Mouse (Mus musculus) Muller cell, postnatal 12 days (primary cell): ENCODE measurements around the gene Wscd2.
"Not testable (repeated sequence)": the region's sequence is repeated elsewhere in the genome, so short reads cannot be mapped to it uniquely, and the experiment has no call there.

ENCODE experiments used
- DNase-seq: peaks from one replicate; pipeline ENCODE4 v3.0.0-alpha.2; 2015; ENCODE audit errors: inconsistent ontology term

Gene Wscd2

DNA sequence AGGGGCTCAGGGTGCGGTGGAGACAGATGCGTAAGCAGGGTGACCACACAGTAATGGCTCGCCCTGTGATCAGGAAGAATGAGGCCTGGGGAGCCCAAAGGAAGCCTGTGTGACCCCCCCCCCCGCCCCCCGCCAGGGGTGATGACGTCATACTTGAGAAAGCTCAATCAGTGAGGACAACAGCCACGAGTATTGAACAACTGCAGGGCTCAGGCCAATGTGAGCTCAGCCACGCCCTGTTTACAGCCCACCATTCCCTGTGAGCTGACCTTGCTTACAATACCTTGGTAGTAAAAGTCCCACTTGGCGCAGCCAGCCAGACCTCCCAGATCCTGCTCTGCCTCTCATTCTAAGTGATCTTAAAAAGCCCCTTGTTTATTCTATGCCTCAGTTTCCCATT lies 90.7 kb downstream of the Wscd2 start:
- no peak for DNase-seq

DNA sequence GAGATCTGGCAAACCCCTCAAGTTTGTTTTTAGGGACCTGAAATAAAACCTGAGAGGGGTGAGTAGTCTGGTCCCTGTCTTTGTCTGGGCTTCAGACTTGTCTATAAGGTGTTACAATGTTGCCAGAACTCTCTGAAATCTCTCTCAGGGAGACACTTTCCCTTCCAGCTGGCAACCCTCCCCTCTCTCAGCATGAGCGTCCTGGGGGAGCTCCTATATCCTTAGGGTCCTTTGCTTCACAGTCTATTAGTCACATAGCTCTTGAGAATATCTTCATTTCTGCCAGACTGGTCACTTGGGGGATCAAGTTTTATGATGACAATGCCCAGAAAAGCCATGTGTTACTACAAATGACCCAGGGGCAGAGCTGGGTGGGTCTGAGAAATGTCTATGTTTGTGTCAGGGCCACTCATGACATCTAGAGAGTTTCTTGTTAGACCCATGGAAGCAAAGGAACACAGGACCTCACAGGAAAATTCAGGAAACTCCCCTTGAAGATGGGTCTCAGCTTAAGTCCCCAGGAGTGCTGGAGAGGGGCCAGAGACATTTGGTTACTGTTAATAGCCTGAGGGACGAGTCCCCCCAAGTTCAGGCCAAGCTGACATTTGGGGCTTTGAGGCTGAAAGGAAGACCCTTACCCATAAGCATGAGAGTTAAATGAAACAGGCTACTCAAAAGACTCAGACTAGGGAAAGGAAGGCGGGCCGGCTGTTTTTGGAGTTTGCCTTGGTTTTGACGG lies 93.5 kb downstream of the Wscd2 start:
- DNase-seq: no peak

DNA sequence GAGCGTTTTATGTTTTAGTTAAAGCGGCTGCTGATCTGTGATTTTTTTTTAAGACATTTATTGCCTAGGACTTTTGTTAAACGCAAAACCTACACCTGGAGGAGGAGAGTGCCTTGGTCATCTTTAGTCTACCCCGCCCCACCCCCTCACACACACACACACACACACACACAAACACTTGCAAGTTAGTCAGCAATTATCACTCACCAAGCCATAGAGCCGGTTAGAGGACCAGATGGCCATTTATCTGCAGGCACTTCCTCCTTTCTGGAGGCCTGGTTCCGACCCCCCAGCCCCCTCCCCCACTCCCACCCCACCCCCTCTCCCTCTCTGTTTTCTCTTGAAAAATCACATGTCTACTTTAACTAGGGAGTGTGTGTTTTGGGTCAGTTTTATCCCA lies 94.3 kb downstream of the Wscd2 start:
- DNase-seq: no peak

DNA sequence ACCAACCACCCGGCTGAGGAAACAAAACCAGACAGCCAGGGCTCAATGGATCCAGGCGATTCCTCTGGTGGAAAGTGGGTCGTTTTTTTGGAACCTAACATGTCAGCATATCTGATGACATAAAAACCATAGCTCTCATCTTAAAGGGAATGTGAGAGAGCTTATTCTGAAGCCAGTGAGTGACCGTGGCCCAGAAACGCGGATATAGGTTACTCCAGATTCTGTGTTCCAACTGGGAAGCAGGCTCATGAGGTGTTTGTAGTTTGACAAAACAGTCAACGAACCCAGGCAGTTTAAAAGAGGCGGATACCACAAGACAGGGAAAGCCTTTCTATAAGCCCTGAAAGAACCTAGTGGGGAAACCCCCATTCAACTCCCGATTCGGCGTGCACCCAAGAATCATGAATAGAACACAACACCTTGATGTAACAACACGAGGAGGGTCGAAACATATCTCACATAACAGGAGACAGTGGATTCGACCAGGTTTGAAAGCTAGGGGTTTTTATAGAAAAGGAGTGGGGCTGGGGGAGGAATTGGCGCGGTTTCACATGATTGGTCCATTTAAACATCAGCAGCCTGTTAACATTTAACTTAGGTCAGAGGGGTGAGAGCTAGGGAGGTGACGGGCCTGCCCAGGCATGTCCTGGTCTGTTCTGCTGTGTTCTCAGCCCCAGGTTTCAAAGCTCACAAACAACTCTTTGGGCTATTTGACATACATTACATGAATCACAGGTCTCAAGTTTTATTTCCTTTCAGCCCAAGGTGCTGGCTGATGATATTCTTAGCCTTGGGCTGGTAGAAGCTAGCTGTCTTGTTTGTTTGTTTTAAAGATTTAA lies 95.7 kb downstream of the Wscd2 start:
- DNase-seq: not testable (repeated sequence)

DNA sequence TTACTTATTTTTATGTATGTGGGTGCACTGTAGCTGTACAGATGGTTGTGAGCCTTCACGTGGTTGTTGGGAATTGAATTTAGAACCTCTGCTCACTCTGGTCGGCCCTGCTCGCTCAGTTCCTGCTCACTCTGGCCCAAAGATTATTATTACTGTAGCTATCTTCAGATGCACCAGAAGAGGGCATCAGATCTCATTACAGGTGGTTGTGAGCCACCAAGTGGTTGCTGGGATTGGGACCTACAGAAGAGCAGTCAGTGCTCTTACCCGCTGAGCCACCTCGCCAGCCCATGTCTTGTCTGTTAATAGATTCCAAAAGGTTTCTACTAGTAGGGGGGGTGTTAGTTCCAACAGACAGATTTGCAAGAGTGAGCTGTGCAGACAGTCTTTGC lies 96.3 kb downstream of the Wscd2 start:
- DNase-seq: not testable (repeated sequence)

DNA sequence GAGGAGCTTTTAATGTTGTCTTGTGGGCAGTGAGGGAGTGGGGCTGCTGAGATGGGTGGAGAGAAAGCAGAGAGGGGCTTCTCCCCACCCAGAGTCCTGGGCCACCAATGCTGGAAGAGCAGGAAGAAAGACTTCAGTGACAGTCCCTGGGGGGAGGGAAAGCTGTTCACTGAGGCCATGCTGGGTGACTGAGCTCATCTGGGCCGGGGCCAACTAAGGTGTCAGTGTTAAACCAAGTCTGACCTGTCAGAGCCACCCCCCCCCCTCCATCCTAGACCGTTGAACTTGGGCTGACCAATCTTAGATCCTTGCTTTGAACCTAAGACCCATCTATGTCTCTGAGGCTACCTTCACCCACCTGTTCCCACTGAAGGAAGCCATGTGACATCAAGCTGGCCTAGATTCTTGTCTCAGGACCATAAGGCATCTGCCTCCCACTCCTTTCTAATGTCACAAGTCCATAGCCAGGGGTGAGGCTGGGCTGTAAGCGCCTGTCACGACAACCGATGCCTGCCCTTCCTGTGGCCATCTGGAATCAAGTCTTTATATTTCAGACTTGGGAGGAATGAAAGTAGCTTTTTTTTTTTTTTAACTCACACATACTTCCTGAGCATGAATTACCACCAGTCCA lies 100.0 kb downstream of the Wscd2 start:
- no peak for DNase-seq

DNA sequence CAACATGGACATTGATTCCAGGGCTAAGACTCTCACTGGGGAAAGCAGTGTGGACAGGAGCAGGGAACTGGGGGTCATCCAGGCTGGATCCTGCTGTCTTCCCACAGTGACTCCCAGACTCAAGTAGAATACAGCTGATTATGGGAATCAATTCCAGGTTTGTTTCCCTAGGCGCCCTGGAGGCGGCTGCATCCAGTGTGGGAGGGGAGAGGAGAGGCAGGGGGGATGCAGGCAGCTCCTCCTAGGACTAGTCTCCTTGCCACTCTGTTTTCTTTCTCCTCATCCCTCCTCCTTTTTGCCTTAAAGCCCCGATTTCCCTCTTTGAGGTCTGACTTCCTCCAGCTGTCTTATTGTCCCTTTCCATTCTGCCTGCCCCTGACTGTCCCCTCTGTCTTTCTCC lies 101.0 kb downstream of the Wscd2 start:
- DNase-seq: no peak

DNA sequence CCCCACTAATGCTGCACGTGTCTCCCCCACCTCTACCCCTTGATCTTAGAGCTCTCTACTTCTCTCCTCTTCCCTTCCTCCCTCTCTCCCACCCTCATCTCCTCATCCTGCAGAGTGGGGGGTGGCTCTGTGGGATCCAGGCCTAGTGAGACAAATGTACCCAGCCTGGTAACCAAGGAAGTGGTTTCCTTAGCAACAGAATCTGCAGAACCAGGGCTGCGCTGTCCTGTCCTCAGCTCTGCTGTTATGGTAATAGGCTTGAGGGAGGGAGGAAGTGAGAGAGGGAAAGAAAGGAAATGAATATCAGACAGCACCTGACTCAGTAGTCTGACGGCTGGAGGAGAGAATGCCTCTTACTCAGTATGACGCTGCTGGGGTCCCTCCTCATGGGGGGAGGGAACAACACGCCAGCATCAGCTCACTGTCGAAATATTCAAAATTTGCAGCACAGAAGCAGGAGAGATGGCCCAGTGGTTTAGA lies 101.7 kb downstream of the Wscd2 start:
- peak; percentile 24 for DNase-seq

DNA sequence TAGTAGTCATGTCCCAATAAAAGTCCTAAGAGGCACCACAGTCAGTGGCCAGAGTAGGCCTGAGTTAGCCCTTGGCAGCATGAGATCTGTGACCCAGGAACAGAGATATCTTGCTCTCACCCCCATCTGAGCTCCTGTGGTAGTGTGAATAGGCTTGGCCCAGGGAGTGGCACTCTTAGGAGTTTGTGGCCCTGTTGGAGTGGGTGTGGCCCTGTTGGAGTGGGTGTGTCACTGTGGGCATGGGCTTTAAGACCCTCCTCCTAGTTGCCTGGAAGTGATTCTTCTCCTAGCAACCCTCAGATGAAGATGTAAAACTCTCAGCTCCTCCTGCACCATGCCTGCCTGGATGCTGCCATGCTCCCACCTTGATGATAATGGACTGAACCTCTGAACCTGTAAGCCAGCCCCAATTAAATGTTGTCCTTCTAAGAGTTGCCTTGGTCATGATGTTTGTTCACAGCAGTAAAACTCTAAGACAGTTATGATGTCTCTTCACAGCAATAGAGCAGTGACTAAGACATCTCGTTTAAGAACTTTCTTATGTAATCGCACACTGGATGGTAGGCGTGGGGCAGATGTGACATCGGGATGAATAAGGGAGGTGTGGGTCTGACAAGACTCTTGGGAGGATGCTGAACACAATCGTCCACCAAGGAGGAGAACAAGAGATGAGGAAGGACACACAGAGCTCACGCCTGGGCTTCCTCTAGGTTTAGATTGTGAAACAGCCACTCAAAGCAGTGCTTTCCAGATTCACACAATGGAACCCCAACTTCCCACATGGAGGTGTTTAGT lies 104.0 kb downstream of the Wscd2 start:
- no peak for DNase-seq

DNA sequence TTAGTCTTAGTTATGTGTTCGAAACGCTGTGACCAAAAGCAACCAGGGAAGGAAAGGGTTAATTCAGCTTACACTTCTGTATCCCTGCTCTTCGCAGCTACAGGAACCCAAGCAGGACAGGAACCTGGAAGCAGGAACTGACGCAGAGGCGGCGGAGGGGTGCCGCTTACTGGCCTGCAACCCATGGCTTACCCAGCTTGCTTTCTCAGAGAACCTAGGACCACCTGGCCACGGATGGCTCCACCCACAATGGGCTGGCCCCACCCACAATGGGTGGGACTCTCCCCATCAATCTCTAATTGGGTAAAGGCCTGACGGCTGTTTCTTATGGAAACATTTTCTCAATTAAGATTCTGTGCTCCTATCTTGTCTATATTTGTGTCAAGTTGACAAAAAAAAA lies 106.1 kb downstream of the Wscd2 start:
- no peak for DNase-seq

DNA sequence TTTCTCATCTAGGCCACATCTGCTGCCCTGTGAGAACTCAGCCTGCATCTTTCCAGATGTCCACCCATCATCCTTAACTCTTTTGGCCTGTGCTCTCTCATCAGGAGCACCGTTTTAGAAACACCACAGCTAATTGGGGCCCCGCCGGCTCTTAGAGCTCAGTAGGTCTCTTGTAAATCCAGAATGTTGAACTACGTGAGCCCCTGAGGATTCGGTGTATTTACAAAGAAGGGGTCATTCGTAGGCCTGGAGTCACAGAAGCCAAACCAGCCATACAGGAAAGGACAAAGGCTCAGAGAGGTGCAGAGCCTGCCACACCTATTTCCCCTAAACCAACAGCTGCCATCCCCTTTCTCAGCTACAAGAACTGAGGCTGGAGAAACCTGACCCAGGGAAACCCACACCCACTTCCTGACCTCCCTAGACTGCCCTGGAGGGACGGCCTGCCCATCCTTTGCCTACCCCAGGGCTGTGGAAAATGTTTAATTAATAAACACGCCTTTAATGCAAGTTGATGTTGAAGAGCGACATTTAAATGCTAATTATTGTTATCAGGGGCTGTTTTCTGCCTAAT lies 106.7 kb downstream of the Wscd2 start:
- DNase-seq: no peak

DNA sequence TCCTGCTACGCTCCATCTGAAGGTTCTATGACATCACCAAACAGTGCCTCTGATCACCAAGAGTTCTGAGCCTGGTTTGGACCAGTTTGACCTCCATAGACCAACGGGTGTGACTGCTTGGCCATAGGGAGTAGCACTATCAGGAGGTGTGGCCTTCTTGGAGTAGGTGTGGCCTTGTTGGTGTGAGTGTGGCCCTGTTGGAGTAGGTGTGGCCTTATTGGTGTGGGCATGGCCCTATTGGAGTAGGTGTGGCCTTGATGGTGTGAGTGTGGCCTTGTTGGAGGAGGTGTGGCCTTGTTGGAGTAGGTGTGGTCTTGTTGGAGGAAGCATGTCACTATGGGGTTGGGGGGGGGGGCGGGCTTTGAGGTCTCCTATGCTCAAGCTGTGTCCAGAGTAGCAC lies 110.0 kb downstream of the Wscd2 start:
- no peak for DNase-seq

DNA sequence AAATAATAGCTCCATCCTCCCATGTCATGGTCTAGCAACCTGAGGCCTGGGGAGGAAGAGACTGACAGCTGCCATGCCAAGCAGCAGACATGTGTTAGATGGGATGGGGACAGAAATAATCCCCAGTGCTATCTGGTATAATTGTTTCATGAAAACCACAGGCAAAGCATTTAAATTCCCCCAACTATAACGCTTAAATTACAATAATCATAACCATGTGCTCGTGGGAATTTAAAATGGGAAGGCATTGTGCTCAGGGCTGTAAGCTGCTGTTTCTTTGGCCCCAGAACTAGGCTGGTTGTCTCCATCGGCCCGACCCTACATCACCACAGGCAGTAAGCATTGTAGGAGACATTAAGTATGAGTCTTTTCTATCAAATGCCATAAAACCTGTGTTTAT lies 110.7 kb downstream of the Wscd2 start:
- DNase-seq: no peak

DNA sequence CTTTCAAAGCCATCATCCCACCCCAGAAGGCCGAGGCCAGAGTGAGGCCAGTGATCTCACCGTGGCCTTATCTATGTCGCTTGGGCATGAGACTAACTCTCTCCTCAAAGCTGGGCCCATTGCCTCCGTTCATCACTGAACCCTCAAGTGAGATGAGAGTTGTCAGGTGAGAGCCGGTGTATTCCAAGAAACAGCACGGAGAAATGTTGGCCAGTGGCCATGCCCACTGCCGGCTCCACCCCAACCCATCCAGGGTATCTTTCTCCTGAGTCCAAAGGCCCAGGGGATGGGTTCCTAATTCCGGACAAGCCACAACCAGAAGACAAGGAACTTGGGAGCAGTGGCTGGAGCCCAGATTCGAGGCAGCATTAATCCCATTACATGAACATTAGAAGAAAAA lies 113.3 kb downstream of the Wscd2 start:
- DNase-seq: no peak

DNA sequence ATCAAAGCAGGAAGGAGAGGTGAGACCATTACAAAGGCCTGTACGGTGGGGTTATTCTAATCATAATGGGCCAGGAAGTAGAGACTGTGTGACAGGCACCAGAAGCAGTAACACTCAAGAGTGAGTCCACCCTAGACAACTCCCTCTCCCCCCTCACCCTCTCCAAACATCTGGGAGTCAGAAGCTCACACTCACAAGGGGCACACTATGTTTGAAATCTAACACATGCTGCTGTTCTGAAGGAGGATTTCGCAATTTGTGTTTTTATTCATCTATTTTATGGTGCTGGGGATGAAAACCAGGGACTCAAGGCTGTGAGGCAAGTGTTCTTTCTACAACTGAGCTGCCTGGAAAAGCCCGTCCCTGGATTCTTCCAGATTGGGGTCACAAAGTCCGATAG lies 114.6 kb downstream of the Wscd2 start:
- no peak for DNase-seq

DNA sequence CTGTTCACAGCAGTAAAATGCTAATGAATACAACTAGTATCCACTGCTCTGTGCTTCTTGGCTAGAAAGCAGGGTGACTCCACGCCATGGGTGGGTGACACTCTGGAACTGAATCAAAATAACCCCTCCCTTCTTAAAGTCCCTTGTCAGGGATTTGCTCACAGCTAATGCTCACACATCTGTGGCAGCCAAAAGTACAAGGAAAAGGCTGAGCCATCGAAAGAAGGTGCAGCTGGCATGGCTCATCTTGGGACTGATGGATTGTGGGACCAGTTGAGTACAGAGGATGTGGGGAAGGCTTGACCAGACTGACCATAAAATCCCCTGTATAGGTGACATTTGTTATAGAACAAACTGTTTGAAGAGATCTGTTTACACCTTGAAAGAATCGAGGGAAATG lies 116.0 kb downstream of the Wscd2 start:
- no peak for DNase-seq

DNA sequence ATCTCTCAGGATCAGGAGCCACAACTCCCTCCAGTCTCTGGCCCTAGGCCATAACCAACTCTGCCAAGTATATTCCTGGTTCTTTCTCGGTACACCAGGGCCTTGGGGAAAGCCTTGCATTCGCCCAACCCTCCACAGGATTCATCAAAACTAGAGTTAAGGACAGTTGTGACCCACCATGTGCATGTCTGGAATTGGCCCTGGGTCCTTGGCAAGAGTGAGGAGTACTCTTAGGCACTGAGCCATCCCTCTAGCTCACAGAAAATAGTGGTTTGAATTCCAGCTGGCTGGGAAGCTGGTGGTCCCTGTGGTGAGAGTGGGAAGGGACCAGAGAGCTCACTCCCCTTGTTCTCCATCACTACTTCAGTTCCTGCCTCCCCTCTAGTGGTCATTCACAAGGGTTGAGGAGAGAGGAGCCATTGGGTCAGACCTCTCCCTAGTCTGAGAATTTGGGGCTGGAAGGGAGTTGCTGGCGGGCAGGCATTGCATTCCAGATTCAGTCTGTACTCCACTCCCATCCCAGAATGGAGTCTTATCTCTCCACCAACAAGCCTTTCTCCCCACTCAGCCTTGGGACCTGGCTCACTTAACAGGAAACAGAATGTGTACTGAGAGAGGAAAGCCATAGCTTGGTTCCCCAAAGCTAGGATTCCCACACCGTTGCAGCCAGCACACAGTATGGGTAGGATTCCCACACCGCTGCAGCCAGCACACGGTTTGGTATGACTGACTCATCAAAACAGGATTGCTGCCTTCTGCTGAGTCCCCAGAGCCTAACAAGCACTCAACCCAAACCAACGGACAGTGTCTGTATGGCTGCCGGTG lies 117.0 kb downstream of the Wscd2 start:
- no peak for DNase-seq

DNA sequence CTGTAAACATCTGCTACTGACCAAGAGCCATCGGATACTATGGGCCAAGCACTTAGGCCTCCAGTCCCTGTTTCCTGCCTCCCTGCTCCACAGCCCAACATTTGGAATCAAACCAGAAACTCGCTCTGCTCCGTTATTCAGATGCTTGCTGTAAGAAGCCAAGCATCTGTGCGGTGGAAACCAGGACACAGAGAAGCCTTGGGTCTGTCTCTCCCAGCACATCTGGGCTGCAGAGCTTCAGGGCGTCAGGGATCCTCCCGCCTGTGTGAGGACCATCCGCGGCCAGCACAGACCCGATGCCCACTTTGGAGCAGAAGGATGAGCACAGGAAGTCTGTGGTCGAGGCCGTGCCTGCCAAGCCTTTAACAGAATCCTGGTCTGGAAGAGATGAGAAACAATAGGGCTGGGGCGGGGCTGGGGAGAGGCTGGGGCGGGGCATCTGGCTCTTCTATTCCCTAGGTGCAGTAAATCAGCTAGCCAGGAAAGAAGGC lies 117.9 kb downstream of the Wscd2 start:
- peak; percentile 20 for DNase-seq

DNA sequence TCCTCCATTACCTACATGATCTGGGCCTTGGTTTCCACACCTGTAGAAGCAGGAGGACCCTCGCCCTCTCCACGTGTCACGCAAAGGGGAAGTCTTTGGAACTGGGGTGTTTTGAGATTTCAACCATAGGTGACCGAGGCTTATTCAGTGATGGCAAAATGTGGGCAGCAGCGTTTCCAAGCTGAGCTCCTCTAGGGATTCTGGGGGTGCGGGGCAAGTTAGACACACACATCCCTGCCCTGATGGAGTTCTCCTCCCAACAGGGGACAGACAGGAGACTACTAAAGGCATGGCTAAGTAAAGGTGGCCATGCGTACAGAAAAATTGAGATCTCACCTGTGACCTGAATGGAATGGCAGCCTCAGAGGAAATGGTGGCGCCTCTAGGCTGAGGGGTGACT lies 118.4 kb downstream of the Wscd2 start:
- no peak for DNase-seq

DNA sequence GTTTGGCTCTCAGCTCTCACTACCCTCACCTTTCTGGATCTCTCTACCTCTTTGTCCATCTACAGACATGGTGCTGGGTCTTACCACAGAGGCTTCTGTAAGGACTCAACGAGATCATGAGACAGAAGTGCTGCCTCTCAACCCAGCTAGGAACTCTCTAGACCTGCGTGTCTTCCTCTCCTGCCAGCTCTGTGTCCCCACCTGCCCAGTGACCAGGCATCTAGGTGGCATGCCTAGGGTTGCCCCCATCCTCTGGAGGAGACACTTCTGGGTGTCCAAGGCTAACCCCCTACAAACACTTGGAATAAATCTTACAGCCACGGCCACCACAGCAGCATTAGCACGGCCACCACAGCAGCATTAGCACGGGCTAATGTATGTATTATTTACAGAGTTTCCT lies 119.8 kb downstream of the Wscd2 start:
- DNase-seq: no peak
